Mouse (Mus musculus): Measurements from ENCODE around the gene Dlg5.

Dlg5 gene

DNA sequence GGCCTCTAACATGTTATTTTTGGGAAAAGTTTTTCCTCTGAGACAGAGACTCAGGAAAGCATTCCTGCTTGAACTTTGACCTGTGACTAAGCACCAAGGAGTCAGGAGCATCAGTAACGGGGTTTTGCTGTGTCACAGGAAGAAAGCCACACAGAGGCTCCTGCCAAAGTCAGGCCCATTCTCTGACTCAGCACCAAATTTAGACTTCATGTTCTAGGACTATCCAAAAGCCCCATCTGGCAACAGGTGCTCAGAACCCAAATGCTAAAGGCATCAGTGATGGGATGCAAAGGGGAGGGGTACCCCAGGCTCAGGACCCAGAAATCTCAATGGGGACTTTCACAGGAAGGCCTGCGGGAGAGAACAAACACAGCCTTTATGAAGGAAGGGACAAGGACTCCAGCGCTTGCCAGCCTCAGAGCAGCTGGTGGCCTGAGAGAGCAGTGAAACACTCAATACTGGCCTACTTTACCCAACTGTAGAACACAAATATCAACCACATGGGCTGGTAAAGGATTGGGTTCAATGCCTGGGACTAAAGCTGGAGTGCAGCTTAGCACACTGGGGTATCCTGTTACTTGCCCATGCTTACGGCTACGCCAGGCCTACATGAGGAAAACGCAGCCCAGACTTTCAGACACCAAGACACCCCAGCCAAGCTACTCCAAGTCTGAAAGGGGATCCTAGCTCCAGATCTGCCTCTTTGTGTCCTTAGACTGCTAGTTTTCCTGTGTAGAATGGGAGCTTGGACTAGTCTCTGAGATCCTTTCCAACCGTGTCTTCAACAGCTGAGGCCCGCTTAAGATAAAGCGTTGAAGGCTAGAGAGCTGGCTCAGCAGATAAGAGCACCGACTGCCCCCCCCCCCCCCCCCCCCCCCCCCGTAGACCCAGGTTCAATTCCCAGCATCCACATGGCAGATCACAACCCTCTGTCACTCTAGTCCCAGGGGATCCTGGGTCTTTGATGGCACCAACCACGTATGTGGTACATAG is 12.8 kb downstream of the Dlg5 start:
- WGBS, result 62% methylated on average over 12 of the region's 12 CpGs

DNA sequence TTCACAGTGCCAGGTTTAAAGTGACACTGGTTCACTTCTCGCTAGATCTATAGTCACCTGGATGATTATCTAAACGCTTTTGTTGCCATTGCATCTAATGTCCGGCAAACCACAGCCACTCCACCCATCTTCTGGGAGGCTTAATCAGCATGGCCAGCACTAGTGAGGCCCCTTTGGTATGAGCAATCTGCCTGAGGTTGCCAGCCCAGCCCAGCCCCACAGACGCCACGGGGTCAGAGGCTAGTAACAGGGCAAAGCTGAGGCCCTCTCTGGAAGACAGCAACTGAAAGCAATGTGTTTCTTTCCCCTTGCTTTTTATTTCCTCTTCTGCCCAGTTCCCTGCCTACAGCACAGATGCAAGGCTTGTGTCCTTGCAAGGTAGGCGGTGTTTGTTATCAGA is 17.2 kb downstream of the Dlg5 start:
- WGBS, result 94% methylated on average over 6 of the region's 6 CpGs

DNA sequence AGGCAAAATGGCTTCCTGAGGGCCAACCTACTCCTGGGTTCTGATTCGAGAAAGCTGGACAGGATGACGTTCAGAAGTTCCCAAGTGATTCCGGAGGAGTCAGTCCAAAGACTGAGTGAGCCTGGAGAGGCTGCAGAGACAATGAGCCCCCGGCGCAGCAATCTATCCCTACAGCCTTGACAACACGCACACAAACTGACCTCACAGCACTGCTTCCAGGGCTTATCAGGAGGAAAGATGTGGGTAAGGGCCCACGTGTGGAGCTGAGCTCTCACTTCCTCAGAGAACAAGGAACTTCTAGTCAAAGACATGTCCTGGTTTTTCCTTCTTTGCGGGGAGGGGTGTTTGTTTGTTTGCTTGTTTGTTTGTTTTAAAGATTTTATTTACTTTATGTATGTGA is 18.7 kb downstream of the Dlg5 start:
- WGBS, result 84% methylated on average over 8 of the region's 8 CpGs

DNA sequence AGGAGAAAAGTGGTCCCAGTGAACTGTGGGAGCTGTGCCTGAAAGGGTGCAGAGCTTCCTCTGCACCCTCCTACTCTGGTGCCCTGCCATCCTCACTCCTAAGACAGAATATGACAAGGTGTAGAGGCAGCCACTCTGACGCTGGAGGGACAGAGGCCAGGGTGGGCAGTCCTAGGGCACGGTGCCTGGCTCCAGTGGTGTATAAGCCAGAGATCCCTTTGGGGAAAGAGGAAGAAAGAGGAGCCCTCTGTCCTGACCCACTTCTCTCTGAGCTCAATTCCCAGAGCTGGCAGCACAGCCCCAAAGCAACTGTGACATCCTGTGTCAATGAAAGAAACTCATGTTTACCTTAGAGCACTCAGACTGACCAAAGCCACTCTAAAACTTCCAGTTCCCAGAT is 19.4 kb downstream of the Dlg5 start:
- 83% methylated on average over 2 of the region's 2 CpGs for WGBS

DNA sequence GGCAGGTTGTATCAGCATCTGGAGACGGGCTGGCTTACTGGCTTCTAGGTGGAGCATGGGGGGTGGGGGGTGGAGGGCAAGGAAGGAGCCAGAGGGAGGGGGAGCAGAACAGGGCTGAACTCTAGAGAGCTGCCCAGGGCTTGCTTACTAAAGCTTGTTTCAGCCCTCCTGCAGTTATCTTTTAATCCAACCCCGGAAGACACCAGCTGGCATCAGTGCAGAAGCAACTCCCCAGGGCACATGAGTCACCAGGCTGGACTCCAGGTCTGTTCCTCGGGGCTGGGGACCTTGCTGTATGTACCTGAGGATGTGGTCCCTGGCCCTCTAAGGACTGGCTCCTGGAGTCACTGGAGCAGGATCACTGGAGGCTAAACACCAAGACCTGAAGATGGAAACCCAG is 23.0 kb downstream of the Dlg5 start:
- WGBS, result 52% methylated on average over 3 of the region's 3 CpGs

- WGBS, result 95% methylated on average over 3 of the region's 3 CpGs
Measured at GRCm38 (mm10) chr14:24222273-24222672, 23.4 kb downstream of the Dlg5 start.

DNA sequence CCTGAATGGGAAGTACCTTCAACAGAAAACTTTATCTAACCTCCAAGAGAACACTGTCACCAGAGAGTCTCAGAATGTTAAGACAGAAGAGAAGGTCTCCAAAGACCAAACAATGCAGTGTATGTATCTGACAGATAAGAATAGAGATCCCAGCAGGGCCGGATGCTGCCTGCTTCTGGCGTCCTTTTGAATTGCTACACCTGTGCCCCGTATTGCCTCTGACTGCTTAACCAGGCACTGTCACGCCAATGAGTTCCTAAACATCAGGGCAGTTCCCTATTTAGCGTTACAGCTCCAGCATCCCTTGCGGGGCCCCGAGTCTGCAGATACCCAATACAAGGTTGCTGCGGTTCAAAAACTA is 28.4 kb downstream of the Dlg5 start:
- 76% methylated on average over 8 of the region's 8 CpGs for WGBS

GRCm38 (mm10) chr14:24216678-24217361 is 28.9 kb downstream of the Dlg5 start:
- WGBS, result 54% methylated on average over 10 of the region's 11 CpGs

DNA sequence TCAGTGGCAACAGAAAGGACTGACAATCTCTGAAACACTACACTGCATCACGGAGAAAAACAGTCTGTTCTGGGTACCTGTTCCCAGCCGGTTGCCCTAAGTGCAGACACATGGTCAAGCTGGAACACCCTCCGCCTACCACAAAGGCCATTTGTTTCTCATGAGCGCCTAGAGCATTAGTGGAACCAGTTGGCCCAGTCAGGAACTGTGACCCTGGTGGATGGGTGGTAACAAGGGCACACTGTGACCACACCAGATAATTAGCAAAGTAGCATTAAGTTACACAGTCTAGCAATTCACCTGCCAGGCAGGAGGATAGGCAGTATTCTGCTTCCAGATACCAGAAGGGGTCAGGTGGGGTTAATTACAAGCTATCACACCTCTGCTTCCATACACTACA is 29.7 kb downstream of the Dlg5 start:
- 72% methylated on average over 4 of the region's 4 CpGs for WGBS

DNA sequence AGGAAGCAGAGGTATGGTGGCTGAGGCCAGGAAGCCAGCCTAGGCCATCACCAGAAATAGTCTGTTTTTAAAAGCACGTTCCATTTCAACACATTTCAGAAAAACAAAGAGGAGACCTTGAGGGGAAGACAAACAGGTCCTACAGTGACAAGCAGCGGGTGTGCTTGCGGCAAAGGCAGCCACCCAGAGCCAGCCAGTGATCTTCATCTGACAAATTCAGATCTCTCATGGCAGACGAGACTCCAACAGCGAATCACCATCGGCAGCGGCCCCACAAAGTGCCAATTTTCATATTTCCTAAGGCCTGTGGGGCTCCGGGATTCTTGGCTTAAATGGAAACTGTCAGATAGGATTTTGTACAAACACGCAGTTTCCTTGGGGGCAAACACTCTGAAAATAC is 31.3 kb downstream of the Dlg5 start:
- 78% methylated on average over 9 of the region's 9 CpGs for WGBS

GRCm38 (mm10) chr14:24213336-24213735 is 32.4 kb downstream of the Dlg5 start:
- WGBS, result 89% methylated on average over 2 of the region's 2 CpGs

- 74% methylated on average over 5 of the region's 5 CpGs for WGBS
Measured at GRCm38 (mm10) chr14:24212861-24213260, 32.9 kb downstream of the Dlg5 start.

DNA sequence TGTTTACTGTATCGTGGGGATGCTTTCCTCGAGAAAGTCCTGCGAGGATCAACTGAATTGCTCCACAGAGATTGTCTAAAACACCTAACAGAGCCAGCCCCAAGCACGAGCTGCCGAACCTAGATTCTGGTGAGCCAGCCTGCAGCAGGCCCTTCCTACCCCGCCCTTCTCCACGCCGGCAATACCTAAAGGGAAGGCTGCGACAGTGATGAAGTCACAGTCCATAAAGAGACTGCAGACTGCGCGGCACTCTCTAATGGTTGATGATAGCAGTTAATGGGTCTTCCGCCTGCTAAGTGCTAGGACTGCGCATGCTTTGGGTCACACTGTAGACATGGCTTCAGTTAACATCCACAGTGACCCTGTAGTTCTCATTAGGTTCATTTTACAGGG is 38.4 kb downstream of the Dlg5 start:
- 87% methylated on average over 13 of the region's 13 CpGs for WGBS

DNA sequence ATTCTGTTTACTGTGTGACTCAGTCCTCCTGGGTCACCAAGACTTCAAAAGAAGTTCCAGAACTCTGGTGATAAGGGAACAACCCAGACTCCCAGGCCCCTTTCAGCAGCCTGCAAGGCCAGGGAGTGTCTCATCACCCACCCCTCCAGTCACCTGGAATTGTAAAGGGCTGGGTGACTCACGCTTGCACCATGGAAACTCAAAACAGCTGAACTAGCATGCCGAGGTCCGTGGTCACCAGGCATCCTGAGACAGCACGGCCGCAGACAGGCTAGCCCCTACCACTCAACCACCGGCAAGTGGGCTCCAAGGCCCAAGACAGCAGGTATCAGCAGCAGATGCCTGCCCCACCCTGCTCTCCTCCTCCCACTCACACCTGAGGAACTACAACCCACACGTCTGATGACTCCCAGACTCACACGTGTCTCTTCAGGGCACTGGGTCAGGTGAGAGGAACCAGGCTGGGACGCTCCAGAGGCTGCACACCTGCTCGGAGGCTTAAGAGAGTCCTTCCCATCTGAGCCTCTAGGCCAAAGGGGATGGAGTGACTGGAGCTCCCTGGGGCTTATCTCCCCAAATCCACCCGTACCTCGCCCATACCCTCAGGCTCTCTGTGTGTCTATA is 38.9 kb downstream of the Dlg5 start:
- 74% methylated on average over 12 of the region's 12 CpGs for WGBS

DNA sequence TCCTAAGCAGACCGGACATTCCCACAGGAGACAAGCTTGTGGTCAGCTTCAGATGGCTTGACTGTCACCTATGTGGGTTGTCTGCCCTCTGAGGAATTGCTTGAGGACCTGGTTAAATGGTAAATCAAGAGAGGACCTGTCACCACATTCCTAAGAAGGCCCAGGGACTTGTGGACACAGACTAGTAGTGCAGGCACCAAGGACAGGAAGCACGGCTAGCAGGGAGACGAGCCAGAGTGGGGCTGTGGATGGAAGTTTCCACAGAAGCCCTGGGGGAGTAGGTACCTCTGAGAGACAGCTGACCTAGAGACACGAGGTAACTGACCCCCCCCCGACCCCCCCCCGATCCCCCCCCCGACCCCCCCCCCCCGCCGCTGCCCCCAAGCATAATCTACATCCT is 39.4 kb downstream of the Dlg5 start:
- WGBS, result 41% methylated on average over 9 of the region's 9 CpGs

- WGBS, result 16% methylated on average over 6 of the region's 6 CpGs
Measured at GRCm38 (mm10) chr14:24205281-24205871, 40.3 kb downstream of the Dlg5 start.

GRCm38 (mm10) chr14:24203210-24203609 is 42.5 kb downstream of the Dlg5 start:
- WGBS, result 89% methylated on average over 8 of the region's 8 CpGs

DNA sequence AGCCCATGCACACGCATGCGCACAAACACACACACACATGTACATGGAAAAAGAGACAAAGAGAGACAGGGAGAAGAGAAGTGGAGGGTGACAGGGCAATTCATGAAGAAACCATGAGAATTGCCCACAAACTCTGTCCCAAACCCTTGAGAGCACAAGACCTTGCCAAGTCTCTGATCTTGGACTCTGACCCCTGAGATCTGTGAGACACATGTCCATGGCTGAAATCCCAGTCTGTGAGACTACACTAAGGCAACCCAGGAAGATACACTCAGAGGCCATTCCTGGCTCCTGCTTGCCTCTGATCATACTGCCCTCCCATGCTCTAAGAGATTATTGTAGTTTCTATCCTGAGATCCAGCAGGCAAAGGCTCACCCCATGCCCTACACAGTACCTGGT is 44.9 kb downstream of the Dlg5 start:
- WGBS, result 98% methylated on average over 2 of the region's 2 CpGs

- WGBS, result 80% methylated on average over 6 of the region's 6 CpGs
Measured at GRCm38 (mm10) chr14:24199732-24200131, 46.0 kb downstream of the Dlg5 start.

GRCm38 (mm10) chr14:24197865-24198264 is 47.9 kb downstream of the Dlg5 start:
- 38% methylated on average over 5 of the region's 5 CpGs for WGBS

DNA sequence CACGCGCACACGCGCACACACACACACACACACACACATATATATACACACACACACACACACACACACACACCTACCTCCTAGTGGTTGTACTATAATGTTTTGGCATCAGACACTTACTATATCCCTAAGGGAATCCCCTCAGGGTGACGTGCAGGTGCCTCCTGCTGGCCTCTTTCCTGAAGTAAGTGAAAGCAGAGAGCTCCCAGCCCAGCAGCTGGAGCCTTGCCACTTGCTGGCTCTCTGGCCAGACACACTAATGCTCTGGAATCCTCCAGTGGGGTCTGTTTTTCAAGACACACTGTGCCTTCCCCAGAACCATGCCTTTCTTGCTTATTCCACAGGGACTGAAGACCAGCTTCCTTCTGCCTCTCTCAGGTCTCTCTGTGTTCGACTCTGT is 48.8 kb downstream of the Dlg5 start:
- 77% methylated on average over 6 of the region's 6 CpGs for WGBS

- 95% methylated on average over 13 of the region's 13 CpGs for WGBS
Measured at GRCm38 (mm10) chr14:24190131-24190530, 55.6 kb downstream of the Dlg5 start.

Measured in cerebral cortex, adult 2 months (tissue).